ENCODE assay signal across 29 mouse cellular contexts in genomic region chr6:103699482-103699881, GRCm38 (mm10).
"Had no signal": no experiment of that assay in that cellular context is flagged by ENCODE, and none has a peak within 500 bp of the region (broad histone marks: within the 10 kb centered on the region; RNA-seq: fewer than 3 reads in every experiment).

No protein-coding gene starts in this region.

- H3K4me2 ChIP-seq: limb, embryonic 12.5 days; limb, embryonic 13.5 days; limb, embryonic 15.5 days; liver, embryonic 15.5 days; lung, embryonic 14.5 days; lung, embryonic 15.5 days; midbrain, embryonic 11.5 days; midbrain, embryonic 12.5 days; midbrain, embryonic 13.5 days; midbrain, embryonic 15.5 days; neural tube, embryonic 12.5 days; neural tube, embryonic 13.5 days had no signal

- H3K36me3 ChIP-seq: limb, embryonic 10.5 days; limb, embryonic 12.5 days; limb, embryonic 13.5 days; limb, embryonic 15.5 days; liver, embryonic 15.5 days; lung, embryonic 15.5 days; midbrain, embryonic 10.5 days; midbrain, embryonic 12.5 days; neural tube, embryonic 12.5 days had no signal

- H3K9ac ChIP-seq: limb, embryonic 12.5 days; limb, embryonic 13.5 days; limb, embryonic 15.5 days; liver, embryonic 15.5 days; lung, embryonic 14.5 days; lung, embryonic 15.5 days; midbrain, embryonic 12.5 days; midbrain, embryonic 13.5 days; midbrain, embryonic 15.5 days; neural tube, embryonic 12.5 days; neural tube, embryonic 13.5 days had no signal

- ATAC-seq: lung, postnatal 0 days; midbrain, embryonic 13.5 days; midbrain, embryonic 15.5 days; midbrain, embryonic 16.5 days had no signal

- H3K27ac ChIP-seq: left cerebral cortex, adult 2 months; limb, embryonic 10.5 days; limb, embryonic 12.5 days; limb, embryonic 13.5 days; limb, embryonic 15.5 days; liver, embryonic 15.5 days; lung, embryonic 15.5 days; macrophage; midbrain, embryonic 10.5 days; midbrain, embryonic 12.5 days; midbrain, embryonic 13.5 days; midbrain, embryonic 15.5 days; neural tube, embryonic 12.5 days; neural tube, embryonic 13.5 days had no signal

- H3K4me1 ChIP-seq: limb, embryonic 10.5 days; limb, embryonic 12.5 days; limb, embryonic 13.5 days; limb, embryonic 15.5 days; lung, embryonic 15.5 days; midbrain, embryonic 10.5 days; midbrain, embryonic 12.5 days; midbrain, embryonic 13.5 days; midbrain, embryonic 15.5 days; neural tube, embryonic 12.5 days; neural tube, embryonic 13.5 days had no signal

- H3K27me3 ChIP-seq: limb, embryonic 12.5 days; limb, embryonic 13.5 days; limb, embryonic 15.5 days; liver, embryonic 15.5 days; lung, embryonic 15.5 days; megakaryocyte, embryonic 14.5 days; midbrain, embryonic 12.5 days; midbrain, embryonic 13.5 days; midbrain, embryonic 15.5 days; neural tube, embryonic 12.5 days; neural tube, embryonic 13.5 days had no signal

- DNase-seq: layer of hippocampus, postnatal 36 days; left cerebral cortex, postnatal 4 days; lung, adult 18-20 months; lung, adult 2 months; lung, embryonic 14.5 days; lung, postnatal 10 days; lung, postnatal 14 days; lung, postnatal 36 days; lung, postnatal 4 days; midbrain, embryonic 14.5 days had no signal

- H3K9me3 ChIP-seq: limb, embryonic 10.5 days; limb, embryonic 12.5 days; limb, embryonic 13.5 days; limb, embryonic 15.5 days; liver, embryonic 15.5 days; lung, embryonic 15.5 days; megakaryocyte, embryonic 14.5 days; midbrain, embryonic 10.5 days; midbrain, embryonic 12.5 days; midbrain, embryonic 13.5 days; midbrain, embryonic 15.5 days; neural tube, embryonic 12.5 days; neural tube, embryonic 13.5 days had no signal

- H3K4me3 ChIP-seq: left cerebral cortex, adult 2 months; limb, embryonic 10.5 days; limb, embryonic 12.5 days; limb, embryonic 13.5 days; limb, embryonic 15.5 days; liver, embryonic 15.5 days; lung, embryonic 15.5 days; megakaryocyte, embryonic 14.5 days; midbrain, embryonic 10.5 days; midbrain, embryonic 12.5 days; midbrain, embryonic 13.5 days; midbrain, embryonic 15.5 days; myocyte; neural tube, embryonic 12.5 days; neural tube, embryonic 13.5 days had no signal
